Mouse (Mus musculus): ENCODE data around the gene Pjvk. TPM values are rescaled to one million over a fixed set of nuclear protein-coding genes. Genes with fewer than 3 reads are reported as not detected.
"Not testable (repeated sequence)": the region's sequence is repeated elsewhere in the genome, so short reads cannot be mapped to it uniquely, and the experiment has no call there.

Pjvk gene
- polyA plus RNA-seq (2016; fragmentation: Nextera tagmentation; extraction: Ambion mirVana): 0.65 and 1.0 TPM in 2 replicates

GRCm38 (mm10) chr2:76647883-76648570 is at the start of gene Pjvk, which contains the start of gene Prkra:
TSS of gene Pjvk (plus strand) at chr2:76648476.
TSS of gene Prkra (minus strand) at chr2:76648015.
- Histone ChIP-seq H3K4me1 (peaks cover 18% of the 10 kb centered on the region), H3K9me3 (replicated peaks) (no peaks in the 10 kb centered on the region), H3K4me3 (peak within 1 kb of the TSS; percentile 74), H3K27me3 (ENCODE audit: low read depth, poor library complexity, severe bottlenecking) (no peaks in the 10 kb centered on the region), H3K36me3 (peaks cover 23% of the 10 kb centered on the region), H3K27ac (peak within 1 kb of the TSS; percentile 91)
- WGBS: under 1% methylated on average over 42 of the region's 42 CpGs
- peak; percentile 99 for DNase-seq (ENCODE audit: low spot score)

- Histone ChIP-seq H3K4me3 (no peak overlapping the region), H3K27ac (no peak overlapping the region), H3K9me3 (replicated peaks) (no peaks in the 10 kb centered on the region), H3K4me1 (no peaks in the 10 kb centered on the region), H3K36me3 (peaks cover 4% of the 10 kb centered on the region; the same call in 1 of the 2 replicates), H3K27me3 (ENCODE audit: low read depth, poor library complexity, severe bottlenecking) (no peaks in the 10 kb centered on the region)
- WGBS: 76% methylated on average over 5 of the region's 5 CpGs
- no peak for DNase-seq (ENCODE audit: low spot score)
Measured at GRCm38 (mm10) chr2:76599214-76599613, 49.1 kb upstream of the Pjvk start.

- no peaks in the 10 kb centered on the region for H3K4me1 ChIP-seq
- DNase-seq (ENCODE audit: low spot score): no peak
- WGBS: 97% methylated on average over 1 of the region's 1 CpGs
Measured at GRCm38 (mm10) chr2:76602256-76602655, 46.0 kb upstream of the Pjvk start.

GRCm38 (mm10) chr2:76606704-76607103 is 41.6 kb upstream of the Pjvk start:
- no peak for DNase-seq (ENCODE audit: low spot score)
- Histone ChIP-seq H3K4me3 (no peak overlapping the region), H3K4me1 (no peaks in the 10 kb centered on the region), H3K9me3 (replicated peaks) (no peaks in the 10 kb centered on the region), H3K36me3 (no peaks in the 10 kb centered on the region), H3K27me3 (ENCODE audit: low read depth, poor library complexity, severe bottlenecking) (no peaks in the 10 kb centered on the region), H3K27ac (no peak overlapping the region)
- WGBS: 84% methylated on average over 3 of the region's 3 CpGs

More at GRCm38 (mm10) chr2:76602256-76602655, 46.0 kb upstream of the Pjvk start:
- Histone ChIP-seq H3K27ac (no peak overlapping the region), H3K27me3 (ENCODE audit: low read depth, poor library complexity, severe bottlenecking) (no peaks in the 10 kb centered on the region), H3K4me3 (no peak overlapping the region), H3K9me3 (replicated peaks) (no peaks in the 10 kb centered on the region), H3K36me3 (no peaks in the 10 kb centered on the region)

- no peak for DNase-seq (ENCODE audit: low spot score)
- H3K27ac ChIP-seq: no peak overlapping the region
- H3K4me3 ChIP-seq: no peak overlapping the region
- WGBS: 89% methylated on average over 10 of the region's 10 CpGs
- no peaks in the 10 kb centered on the region; the same call in 1 of the 2 replicates for H3K4me1 ChIP-seq
- H3K9me3 ChIP-seq (replicated peaks): no peaks in the 10 kb centered on the region
- no peaks in the 10 kb centered on the region for H3K36me3 ChIP-seq
- H3K27me3 ChIP-seq (ENCODE audit: low read depth, poor library complexity, severe bottlenecking): no peaks in the 10 kb centered on the region
Measured at GRCm38 (mm10) chr2:76610326-76611104, 37.8 kb upstream of the Pjvk start.

GRCm38 (mm10) chr2:76611996-76612395 is 36.3 kb upstream of the Pjvk start:
- no peaks in the 10 kb centered on the region; the same call in 1 of the 2 replicates for H3K4me1 ChIP-seq
- no peaks in the 10 kb centered on the region for H3K9me3 ChIP-seq (replicated peaks)
- H3K36me3 ChIP-seq: no peaks in the 10 kb centered on the region
- 92% methylated on average over 3 of the region's 3 CpGs for WGBS
- H3K27me3 ChIP-seq (ENCODE audit: low read depth, poor library complexity, severe bottlenecking): no peaks in the 10 kb centered on the region
- H3K27ac ChIP-seq: no peak overlapping the region
- no peak overlapping the region for H3K4me3 ChIP-seq
- no peak for DNase-seq (ENCODE audit: low spot score)

- Histone ChIP-seq H3K4me1 (peaks cover 4% of the 10 kb centered on the region; the same call in 1 of the 2 replicates), H3K27me3 (ENCODE audit: low read depth, poor library complexity, severe bottlenecking) (no peaks in the 10 kb centered on the region), H3K27ac (no peak overlapping the region), H3K36me3 (peaks cover 7% of the 10 kb centered on the region), H3K4me3 (no peak overlapping the region), H3K9me3 (replicated peaks) (no peaks in the 10 kb centered on the region)
- no peak for DNase-seq (ENCODE audit: low spot score)
- WGBS: 61% methylated on average over 1 of the region's 1 CpGs
Measured at GRCm38 (mm10) chr2:76618078-76618477, 30.2 kb upstream of the Pjvk start.

- Histone ChIP-seq H3K4me3 (no peak overlapping the region), H3K27ac (no peak overlapping the region), H3K36me3 (peaks cover 29% of the 10 kb centered on the region), H3K27me3 (ENCODE audit: low read depth, poor library complexity, severe bottlenecking) (no peaks in the 10 kb centered on the region), H3K4me1 (peaks cover 4% of the 10 kb centered on the region; the same call in 1 of the 2 replicates), H3K9me3 (replicated peaks) (no peaks in the 10 kb centered on the region)
- WGBS: 89% methylated on average over 5 of the region's 5 CpGs
- DNase-seq (ENCODE audit: low spot score): no peak
Measured at GRCm38 (mm10) chr2:76620188-76620587, 28.1 kb upstream of the Pjvk start.

GRCm38 (mm10) chr2:76621724-76622123 is 26.6 kb upstream of the Pjvk start:
- peaks cover 4% of the 10 kb centered on the region; the same call in 1 of the 2 replicates for H3K4me1 ChIP-seq
- WGBS: 64% methylated on average over 1 of the region's 1 CpGs
- H3K27ac ChIP-seq: no peak overlapping the region
- H3K9me3 ChIP-seq (replicated peaks): no peaks in the 10 kb centered on the region
- H3K4me3 ChIP-seq: no peak overlapping the region
- H3K36me3 ChIP-seq: peaks cover 44% of the 10 kb centered on the region
- DNase-seq (ENCODE audit: low spot score): no peak
- H3K27me3 ChIP-seq (ENCODE audit: low read depth, poor library complexity, severe bottlenecking): no peaks in the 10 kb centered on the region

- not testable (repeated sequence) for H3K4me3 ChIP-seq; H3K27ac ChIP-seq; H3K27me3 ChIP-seq (ENCODE audit: low read depth, poor library complexity, severe bottlenecking); H3K9me3 ChIP-seq (replicated peaks); H3K4me1 ChIP-seq; DNase-seq (ENCODE audit: low spot score)
- 95% methylated on average over 2 of the region's 2 CpGs for WGBS
- peaks cover 50% of the 10 kb centered on the region for H3K36me3 ChIP-seq
Measured at GRCm38 (mm10) chr2:76622316-76622715, 26.0 kb upstream of the Pjvk start.

GRCm38 (mm10) chr2:76630293-76630692 is 18.0 kb upstream of the Pjvk start:
- H3K36me3 ChIP-seq: peaks cover 97% of the 10 kb centered on the region
- WGBS: 95% methylated on average over 12 of the region's 12 CpGs

GRCm38 (mm10) chr2:76631600-76631999 is 16.7 kb upstream of the Pjvk start:
- H3K36me3 ChIP-seq: peaks cover 97% of the 10 kb centered on the region
- WGBS: 98% methylated on average over 4 of the region's 4 CpGs

More at GRCm38 (mm10) chr2:76630293-76630692, 18.0 kb upstream of the Pjvk start:
- no peaks in the 10 kb centered on the region for H3K27me3 ChIP-seq (ENCODE audit: low read depth, poor library complexity, severe bottlenecking)
- H3K27ac ChIP-seq: no peak overlapping the region
- H3K4me1 ChIP-seq: no peaks in the 10 kb centered on the region
- H3K9me3 ChIP-seq (replicated peaks): no peaks in the 10 kb centered on the region
- DNase-seq (ENCODE audit: low spot score): no peak
- H3K4me3 ChIP-seq: no peak overlapping the region

GRCm38 (mm10) chr2:76639637-76640036 is 8.6 kb upstream of the Pjvk start:
- Histone ChIP-seq H3K27me3 (ENCODE audit: low read depth, poor library complexity, severe bottlenecking) (no peaks in the 10 kb centered on the region), H3K4me3 (no peak overlapping the region), H3K27ac (no peak overlapping the region), H3K9me3 (replicated peaks) (no peaks in the 10 kb centered on the region), H3K4me1 (no peaks in the 10 kb centered on the region), H3K36me3 (peaks cover 96% of the 10 kb centered on the region)
- 97% methylated on average over 2 of the region's 2 CpGs for WGBS
- DNase-seq (ENCODE audit: low spot score): no peak

More at GRCm38 (mm10) chr2:76631600-76631999, 16.7 kb upstream of the Pjvk start:
- no peaks in the 10 kb centered on the region for H3K4me1 ChIP-seq
- H3K4me3 ChIP-seq: no peak overlapping the region
- H3K27me3 ChIP-seq (ENCODE audit: low read depth, poor library complexity, severe bottlenecking): no peaks in the 10 kb centered on the region
- no peaks in the 10 kb centered on the region for H3K9me3 ChIP-seq (replicated peaks)
- no peak for DNase-seq (ENCODE audit: low spot score)
- H3K27ac ChIP-seq: no peak overlapping the region

Measured in limb, embryonic 10.5 days (tissue).